Mouse (Mus musculus) E14TG2a.4 (cell line): ENCODE measurements around the gene Crim1.

Experiments used
- CTCF ChIP-seq: conservative IDR thresholded peaks from 2 replicates; pipeline ENCODE4 v1.5.1; 2014; ENCODE audit warnings: low read length
- NANOG ChIP-seq: IDR thresholded peaks from 2 replicates; pipeline ENCODE4 v1.6.1; 2014; ENCODE audit warnings: borderline replicate concordance, low read length, mixed read lengths
- POU5F1 ChIP-seq: IDR thresholded peaks from 2 replicates; pipeline ENCODE4 v1.6.1; 2014; ENCODE audit warnings: low read length, borderline replicate concordance

DNA sequence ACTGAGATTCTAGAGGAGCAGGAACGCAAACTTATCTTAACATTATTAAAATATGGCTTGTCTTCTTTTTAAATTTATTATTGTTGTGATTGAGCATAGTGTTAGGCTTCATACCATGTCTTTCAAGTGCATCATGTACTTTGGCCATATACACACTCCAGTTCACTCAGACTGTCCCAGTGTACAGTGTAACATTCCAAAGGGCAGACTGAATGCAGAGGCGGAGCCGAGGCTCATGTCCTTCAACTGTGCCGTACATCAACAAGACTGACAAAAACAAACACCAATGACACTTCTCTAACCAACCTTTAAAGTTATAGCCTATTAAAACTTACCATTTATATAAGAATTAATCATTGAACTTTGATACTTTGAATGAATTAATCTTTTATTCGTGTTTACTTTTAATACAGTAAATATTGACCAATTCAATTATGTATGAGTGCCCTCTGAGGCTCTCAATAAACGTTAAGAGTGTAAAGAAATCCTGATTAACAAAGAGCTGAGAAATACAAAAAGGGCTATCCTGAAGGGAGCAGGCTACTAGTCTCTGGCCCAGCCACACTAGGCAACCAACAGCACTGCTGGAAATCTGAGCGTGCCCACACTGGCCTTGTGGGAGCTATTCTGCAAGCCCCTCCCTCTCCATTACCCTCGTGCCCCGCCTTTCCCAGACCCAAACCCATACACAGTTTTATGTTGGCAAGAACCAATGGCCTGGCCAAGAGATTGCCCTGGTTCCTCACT is 188.2 kb downstream of the Crim1 start:
- TF ChIP-seq CTCF (no peak), POU5F1 (no peak), NANOG (no peak)
